ENCODE assay signal across 22 mouse cellular contexts in the genomic region with DNA sequence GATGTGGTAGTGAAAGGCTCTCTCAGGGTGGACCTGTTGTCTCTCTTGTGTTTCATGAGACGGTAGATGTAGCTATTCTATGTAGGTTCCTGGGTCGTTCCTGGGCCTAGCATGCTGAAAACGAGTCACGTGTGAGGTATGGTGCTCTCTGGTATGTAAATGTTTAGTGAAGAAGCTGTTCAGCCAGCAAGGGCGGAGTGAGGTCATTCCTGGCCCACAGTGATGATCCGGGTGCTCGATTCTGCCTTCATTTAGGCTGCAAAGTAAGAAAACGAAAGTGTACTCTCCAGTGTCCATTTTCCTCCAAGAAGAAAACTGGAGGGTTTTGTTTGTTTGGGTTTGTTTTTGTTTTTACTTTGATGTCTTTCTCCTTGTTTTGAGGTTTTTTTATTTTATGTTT. TPM values are rescaled to one million over a fixed set of nuclear protein-coding genes. Genes with fewer than 3 reads are reported as not detected.
DNase-seq lines count a peak whose midpoint lies in the region.
"Had no signal": no experiment of that assay in that cellular context is flagged by ENCODE, and none has a peak within 500 bp of the region (broad histone marks: within the 10 kb centered on the region; RNA-seq: fewer than 3 reads in every experiment).

No protein-coding gene starts in this region.

- DNase-seq in heart, adult 11 months, result peak; percentile 55
- no peak for DNase-seq in heart, adult 8-10 months (ENCODE audit: low spot score)
- DNase-seq in lung, postnatal 36 days, result peak; percentile 21
- DNase-seq in lung, postnatal 25 days (ENCODE audit: low spot score), result no peak
- peak; percentile 38 for DNase-seq in ZHBTc4 (ENCODE audit: low read depth, low spot score)
- DNase-seq in embryo, embryonic 10 days (ENCODE audit: low spot score), result no peak
- DNase-seq: adrenal gland, adult 2 months; adrenal gland, postnatal 14 days; cerebellum, adult 11 months; cerebellum, adult 2 months; cerebellum, adult 9-11 months; cerebellum, postnatal 25 days; embryo, embryonic 11 days; gastrocnemius, postnatal 14 days; heart, adult 2 months; kidney, adult 11 months had no signal

RNA-seq across cellular contexts. Expression of a gene that starts 7.9 kb away (rescaled TPM):
- 1 to 10 TPM; 7.1 to 8.0 (median 7.4) TPM for total RNA-seq in heart, adult 8-10 months (2022)
- total RNA-seq: common myeloid progenitor, adult 5-6 weeks; hematopoietic stem cell, adult 5-6 weeks had no signal

RNA-seq across cellular contexts. Expression of a gene that starts 21.6 kb away (rescaled TPM):
- not detected for total RNA-seq in heart, adult 8-10 months (2022)
- total RNA-seq: adrenal gland, adult 2 months; adrenal gland, postnatal 14 days; adrenal gland, postnatal 4 days; common myeloid progenitor, adult 5-6 weeks; ES-E14; gastrocnemius, adult 18-20 months; gastrocnemius, postnatal 14 days; heart, adult 2 months; heart, postnatal 25 days; hematopoietic stem cell, adult 5-6 weeks had no signal

RNA-seq across cellular contexts. Expression of a gene that starts 43.4 kb away (rescaled TPM):
- 100 to 1,000 TPM in 3 of 4 experiments, 10 to 100 TPM in 1; 87.9 to 107 (median 103) TPM for total RNA-seq in heart, adult 8-10 months (2022)

RNA-seq across cellular contexts. Expression of a gene that starts 51.2 kb away (rescaled TPM):
- total RNA-seq in heart, adult 8-10 months (2022), result 100 to 1,000 TPM; 159 to 208 (median 180) TPM
- total RNA-seq: adrenal gland, adult 2 months; adrenal gland, postnatal 14 days; adrenal gland, postnatal 4 days; common myeloid progenitor, adult 5-6 weeks; gastrocnemius, postnatal 14 days; hematopoietic stem cell, adult 5-6 weeks had no signal

Comparison
In these comparisons a context has a peak if more than half of its experiments do, and no peak if none do; other contexts are left out.
1. DNase-seq: peak in heart, adult 11 months (single experiment), lung, postnatal 36 days (single experiment) and ZHBTc4 (single experiment); none in heart, adult 8-10 months (single experiment), lung, postnatal 25 days (single experiment) and embryo, embryonic 10 days (single experiment).